Mouse (Mus musculus): Measurements from ENCODE around the gene Polr3b.

The Polr3b gene

GRCm38 (mm10) chr10:84760118-84761111 lies 138.3 kb downstream of the Polr3b start:
- ATAC-seq (ENCODE audit: low TSS enrichment): peak; percentile 34

- no peak for ATAC-seq (ENCODE audit: low TSS enrichment)
These were observed 146.7 kb downstream of the Polr3b start for GRCm38 (mm10) chr10:84768766-84769165.

- peak; percentile 94 for ATAC-seq (ENCODE audit: low TSS enrichment)
These were observed 150.5 kb downstream of the Polr3b start for GRCm38 (mm10) chr10:84772380-84773130.

GRCm38 (mm10) chr10:84773889-84774288 lies 151.8 kb downstream of the Polr3b start:
- no peak for ATAC-seq (ENCODE audit: low TSS enrichment)

GRCm38 (mm10) chr10:84774573-84774972 lies 152.5 kb downstream of the Polr3b start:
- ATAC-seq (ENCODE audit: low TSS enrichment): no peak
